Mouse (Mus musculus) forebrain, embryonic 11.5 days (tissue): ENCODE results near the gene Nln. TPM values are rescaled to one million over a fixed set of nuclear protein-coding genes. Genes with fewer than 3 reads are reported as not detected.

Experiments used
- ATAC-seq: fragments of 200-750 bp; cut with Nextera tagmentation; replicated peaks from 2 replicates; pipeline ENCODE4 v1.8.0; 2017; ENCODE audit warnings: moderate TSS enrichment; ENCODE audit not compliant: low FRiP score
- DNase-seq: peaks from one replicate; pipeline ENCODE4 v3.0.0-alpha.2; 2017; ENCODE audit warnings: low spot score
- H3K27ac ChIP-seq: fragments of 300-500 bp; sonication (generic); 2 replicates; pipeline ENCODE4 v1.5.1; 2014; ENCODE audit warnings: low read depth, low read length
- H3K27me3 ChIP-seq: fragments of 300-500 bp; sonication (generic); 2 replicates; pipeline ENCODE4 v1.6.1; 2014; ENCODE audit warnings: mild to moderate bottlenecking, low read length, mixed read lengths; ENCODE audit not compliant: control insufficient read depth, insufficient read depth
- H3K36me3 ChIP-seq: fragments of 300-500 bp; sonication (generic); 2 replicates; pipeline ENCODE4 v1.6.1; 2014; ENCODE audit warnings: mild to moderate bottlenecking, low read length, moderate library complexity, mixed read lengths; ENCODE audit not compliant: control insufficient read depth, insufficient read depth
- H3K4me1 ChIP-seq: fragments of 300-500 bp; sonication (generic); replicated peaks from 2 replicates; pipeline ENCODE4 v1.6.1; 2014; ENCODE audit warnings: low read length, mixed read lengths; ENCODE audit not compliant: control insufficient read depth, insufficient read depth
- H3K4me2 ChIP-seq: fragments of 300-500 bp; sonication (generic); 2 replicates; pipeline ENCODE4 v1.6.1; 2014; ENCODE audit warnings: low read depth, mild to moderate bottlenecking, low read length, moderate library complexity, mixed read lengths; ENCODE audit not compliant: severe bottlenecking
- H3K4me3 ChIP-seq: fragments of 300-500 bp; sonication (generic); 2 replicates; pipeline ENCODE4 v1.5.1; 2014; ENCODE audit warnings: low read depth, low read length
- H3K9ac ChIP-seq: fragments of 300-500 bp; sonication (generic); 2 replicates; pipeline ENCODE4 v1.6.1; 2014; ENCODE audit warnings: low read length
- H3K9me3 ChIP-seq: fragments of 300-500 bp; sonication (generic); 2 replicates; pipeline ENCODE4 v1.6.1; 2016; ENCODE audit warnings: low read length, mixed read lengths; ENCODE audit not compliant: control insufficient read depth
- WGBS: fragments of 180-500 bp; shearing (Covaris S2); extraction: QIAGEN DNeasy Blood & Tissue Kit; methylation state at CpG from one replicate; pipeline ENCODE4 v1.1.7; 2014; 5-methylcytosine and 5-hydroxymethylcytosine counted together
- polyA plus RNA-seq: library from polyadenylated mRNA; unstranded; fragments of >200 nt; fragmentation: Nextera tagmentation; extraction: Ambion mirVana; gene quantifications from 2 replicates; pipeline ENCODE4 v1.2.1, GENCODE M21; 2014

Gene Nln
- polyA plus RNA-seq, 1 experiment from 2014 or later, result 21.1 TPM

GRCm38 (mm10) chr13:104011289-104011688 is 98.1 kb downstream of the Nln start:
- Histone ChIP-seq H3K27me3 (no peaks in the 10 kb centered on the region), H3K9ac (no peak overlapping the region), H3K36me3 (no peaks in the 10 kb centered on the region), H3K4me1 (no peaks in the 10 kb centered on the region), H3K4me2 (no peak overlapping the region), H3K27ac (no peak overlapping the region), H3K4me3 (no peak overlapping the region), H3K9me3 (no peaks in the 10 kb centered on the region)
- 90% methylated on average over 5 of the region's 5 CpGs for WGBS
- DNase-seq (no peak), ATAC-seq (no peak)

DNA sequence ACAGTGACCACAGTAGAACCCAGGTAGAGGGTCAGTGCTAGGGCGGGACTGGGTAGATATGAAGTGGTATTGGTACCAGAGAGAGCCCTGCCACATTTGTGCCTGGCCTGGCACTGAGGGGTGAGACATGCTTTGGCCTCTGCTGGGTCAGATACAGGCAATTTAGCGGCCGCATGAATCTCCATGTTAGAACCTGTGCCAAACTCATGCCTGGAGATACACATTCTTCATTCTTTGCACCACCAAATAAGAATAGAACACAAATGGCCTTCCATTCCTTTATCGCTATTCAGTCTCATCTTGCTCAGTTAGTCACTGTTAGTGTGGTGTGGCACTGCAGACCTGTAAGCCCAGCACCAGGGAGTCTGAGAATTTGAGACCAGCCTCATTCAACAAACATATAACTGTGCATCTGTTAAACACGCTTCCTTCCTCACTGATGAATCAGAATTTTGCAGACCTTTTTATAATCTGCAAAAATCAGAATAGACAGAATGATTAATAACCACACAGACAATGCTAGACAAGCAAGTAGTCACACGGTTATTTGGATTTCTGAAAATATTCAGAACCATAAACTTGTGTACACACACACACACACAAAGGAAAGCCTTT is 104.1 kb downstream of the Nln start:
- WGBS, result 89% methylated on average over 6 of the region's 6 CpGs
- H3K9me3 ChIP-seq, result no peaks in the 10 kb centered on the region
- no peak overlapping the region for H3K4me3 ChIP-seq
- H3K27ac ChIP-seq, result no peak overlapping the region
- no peaks in the 10 kb centered on the region for H3K4me1 ChIP-seq
- H3K4me2 ChIP-seq, result no peak overlapping the region
- no peak for DNase-seq
- no peak for ATAC-seq
- no peak overlapping the region for H3K9ac ChIP-seq
- no peaks in the 10 kb centered on the region for H3K36me3 ChIP-seq
- no peaks in the 10 kb centered on the region for H3K27me3 ChIP-seq

DNA sequence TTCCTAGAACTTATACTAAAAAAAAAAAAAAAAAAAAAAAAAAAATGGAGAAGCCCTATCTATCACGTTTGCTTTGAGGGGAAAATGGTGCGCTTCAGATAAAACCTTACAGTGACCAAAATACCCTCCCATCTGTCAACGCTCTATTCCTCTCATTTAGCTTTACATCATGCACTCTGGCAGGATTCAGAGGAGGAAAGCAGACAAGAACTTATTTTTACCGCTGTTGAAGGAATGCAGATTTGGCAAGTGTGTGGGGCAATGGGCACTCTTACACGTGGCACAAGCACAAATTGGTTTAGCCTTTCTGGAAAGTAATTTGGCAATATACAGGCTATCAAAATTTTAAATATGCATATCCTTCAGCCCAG is 115.3 kb downstream of the Nln start:
- no peak for DNase-seq
- Histone ChIP-seq H3K4me1 (no peaks in the 10 kb centered on the region), H3K9ac (no peak overlapping the region), H3K9me3 (no peaks in the 10 kb centered on the region), H3K27ac (no peak overlapping the region), H3K4me3 (no peak overlapping the region), H3K27me3 (no peaks in the 10 kb centered on the region), H3K4me2 (no peak overlapping the region), H3K36me3 (no peaks in the 10 kb centered on the region)
- ATAC-seq, result no peak
- 91% methylated on average over 5 of the region's 5 CpGs for WGBS

DNA sequence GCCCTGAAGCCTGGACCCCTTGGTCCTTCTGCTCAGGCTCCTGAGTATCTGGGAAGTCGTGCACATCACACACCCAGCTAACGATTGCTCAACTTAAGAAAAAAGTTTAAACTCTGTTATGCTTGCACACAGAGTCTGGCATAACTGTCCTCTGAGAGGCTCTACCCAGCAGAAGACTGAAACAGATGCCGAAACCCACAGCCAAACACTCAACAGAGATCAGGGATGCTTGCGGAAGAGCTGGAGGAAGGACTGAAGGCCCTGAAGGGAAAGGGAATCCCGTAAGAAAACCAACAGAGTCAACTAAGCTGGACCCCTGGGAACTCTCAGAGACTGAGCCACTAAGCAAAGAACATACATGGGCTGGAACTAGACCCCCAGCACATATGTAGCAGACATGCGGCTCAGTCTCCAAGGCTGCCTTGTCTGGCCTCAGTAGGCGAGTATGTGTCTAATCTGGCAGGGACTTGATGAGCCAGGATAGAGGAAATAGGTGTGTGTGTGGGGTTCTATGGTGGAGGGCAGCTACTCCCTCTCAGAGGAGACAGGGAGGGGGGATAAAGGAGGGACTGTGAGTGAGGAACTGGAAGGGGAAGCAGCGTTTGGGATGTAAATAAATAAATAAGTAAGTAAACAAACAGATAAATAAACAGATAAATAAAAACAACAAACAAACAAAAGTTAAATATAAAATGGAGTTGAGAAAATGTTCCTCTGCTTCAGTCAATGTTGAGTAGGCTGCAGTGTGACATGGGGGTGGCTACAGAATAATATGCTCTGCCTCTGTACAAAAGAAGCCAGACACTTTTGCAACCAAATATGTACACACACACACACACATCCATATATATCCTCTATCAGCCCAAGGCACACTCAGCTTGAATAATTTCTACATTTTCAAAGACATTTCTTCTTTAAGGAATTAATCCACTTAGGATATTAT is 116.0 kb downstream of the Nln start:
- H3K4me1 ChIP-seq, result no peaks in the 10 kb centered on the region
- no peak for DNase-seq
- no peaks in the 10 kb centered on the region for H3K36me3 ChIP-seq
- no peak overlapping the region for H3K4me2 ChIP-seq
- H3K27me3 ChIP-seq, result no peaks in the 10 kb centered on the region
- no peaks in the 10 kb centered on the region for H3K9me3 ChIP-seq
- H3K9ac ChIP-seq, result no peak overlapping the region
- no peak for ATAC-seq
- 81% methylated on average over 8 of the region's 8 CpGs for WGBS
- no peak overlapping the region for H3K4me3 ChIP-seq
- H3K27ac ChIP-seq, result no peak overlapping the region

DNA sequence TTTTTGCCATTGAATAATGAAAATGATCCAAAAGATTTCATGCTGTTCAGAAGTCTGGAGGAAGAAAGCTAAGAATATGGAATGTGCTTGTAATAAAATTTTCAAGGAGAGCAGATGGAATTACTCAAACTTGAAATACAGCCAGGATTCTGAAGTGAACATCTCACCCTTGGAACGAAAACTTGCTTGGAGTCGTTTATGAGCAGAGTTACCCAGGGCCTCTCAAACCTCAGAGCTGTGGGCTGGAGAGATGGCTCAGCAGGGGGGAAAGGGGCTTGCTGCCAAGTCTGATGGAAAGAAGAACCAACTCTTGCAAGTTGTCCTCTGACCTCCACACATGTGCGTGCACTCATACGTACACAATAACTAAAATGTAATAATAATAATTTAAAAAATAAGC is 122.8 kb downstream of the Nln start:
- DNase-seq, result no peak
- Histone ChIP-seq H3K36me3 (no peaks in the 10 kb centered on the region), H3K9me3 (peaks cover 3% of the 10 kb centered on the region; the same call in 1 of the 2 replicates), H3K9ac (no peak overlapping the region), H3K4me3 (no peak overlapping the region), H3K27me3 (no peaks in the 10 kb centered on the region), H3K4me2 (no peak overlapping the region), H3K4me1 (no peaks in the 10 kb centered on the region), H3K27ac (no peak overlapping the region)
- ATAC-seq, result no peak
- WGBS, result 80% methylated on average over 4 of the region's 4 CpGs

DNA sequence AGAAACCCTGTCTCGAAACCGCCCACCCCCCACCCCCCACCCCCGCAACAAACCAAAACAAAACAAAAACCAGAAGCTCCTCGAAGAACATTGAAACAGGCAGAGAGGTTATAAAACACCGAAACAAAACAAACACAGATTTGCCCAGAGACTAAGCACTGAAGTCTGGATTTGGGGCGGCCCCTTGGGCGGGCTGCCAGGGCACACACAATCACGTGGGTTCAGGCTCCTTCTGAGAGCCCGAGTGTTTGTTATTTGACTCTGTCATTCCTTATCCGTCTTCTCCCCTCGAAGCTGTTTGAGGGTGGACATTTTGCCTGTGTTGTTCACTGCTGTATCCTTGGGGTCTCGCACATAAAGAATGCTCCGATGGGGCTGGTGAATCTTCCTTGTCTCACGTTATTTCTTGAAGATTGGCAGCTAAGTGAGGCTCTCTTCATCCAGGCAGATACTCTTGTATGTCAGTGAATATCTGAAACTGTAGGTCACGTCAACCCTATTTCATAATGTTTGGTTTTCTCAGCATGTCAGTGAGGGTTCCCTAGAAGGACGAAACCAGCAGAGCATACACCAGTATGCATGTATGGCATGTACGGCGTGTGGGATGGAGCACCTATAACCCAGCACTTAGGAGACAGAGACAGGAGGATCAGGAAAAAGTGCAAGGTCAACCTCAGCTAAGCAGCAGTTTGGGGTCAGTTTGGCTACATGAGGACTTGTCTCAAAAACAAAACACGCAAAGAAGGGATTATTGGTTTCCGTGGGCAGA is 123.7 kb downstream of the Nln start:
- 91% methylated on average over 20 of the region's 20 CpGs for WGBS
- Histone ChIP-seq H3K9ac (no peak overlapping the region), H3K4me1 (no peaks in the 10 kb centered on the region), H3K27me3 (no peaks in the 10 kb centered on the region), H3K4me3 (no peak overlapping the region), H3K9me3 (peaks cover 3% of the 10 kb centered on the region; the same call in 1 of the 2 replicates), H3K27ac (no peak overlapping the region), H3K36me3 (no peaks in the 10 kb centered on the region), H3K4me2 (no peak overlapping the region)
- DNase-seq, result no peak
- no peak for ATAC-seq

DNA sequence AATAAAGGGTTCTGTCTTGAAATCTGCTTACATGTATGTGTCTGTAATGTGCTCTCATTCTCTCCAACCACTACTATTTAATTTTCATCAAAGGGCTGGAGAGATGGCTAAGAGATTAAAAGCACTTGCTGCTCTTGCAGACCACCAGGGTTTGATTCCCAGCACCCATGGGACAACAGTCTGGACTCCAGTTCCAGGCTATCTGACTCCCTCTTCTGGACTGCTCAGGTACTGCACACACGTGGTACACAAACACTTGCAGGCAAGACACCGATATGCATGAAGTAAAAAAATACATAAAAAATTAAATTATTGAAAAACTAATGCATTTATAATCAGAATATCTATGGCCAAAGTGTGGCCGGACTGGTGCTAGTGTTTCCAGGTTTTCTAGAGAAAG is 127.0 kb downstream of the Nln start:
- Histone ChIP-seq H3K9me3 (peaks cover 3% of the 10 kb centered on the region; the same call in 1 of the 2 replicates), H3K4me3 (no peak overlapping the region), H3K27me3 (no peaks in the 10 kb centered on the region), H3K9ac (no peak overlapping the region), H3K4me2 (no peak overlapping the region), H3K27ac (no peak overlapping the region), H3K4me1 (no peaks in the 10 kb centered on the region), H3K36me3 (no peaks in the 10 kb centered on the region)
- WGBS, result 94% methylated on average over 3 of the region's 3 CpGs
- DNase-seq (no peak), ATAC-seq (no peak)

- WGBS, result 92% methylated on average over 5 of the region's 5 CpGs
- Histone ChIP-seq H3K27ac (no peak overlapping the region), H3K4me1 (no peaks in the 10 kb centered on the region), H3K4me3 (no peak overlapping the region), H3K4me2 (no peak overlapping the region), H3K9me3 (peaks cover 3% of the 10 kb centered on the region; the same call in 1 of the 2 replicates), H3K36me3 (no peaks in the 10 kb centered on the region), H3K27me3 (no peaks in the 10 kb centered on the region), H3K9ac (no peak overlapping the region)
- ATAC-seq (no peak), DNase-seq (no peak)
Measured at GRCm38 (mm10) chr13:103980414-103980813, 129.0 kb downstream of the Nln start.
